Comparison of ENCODE assay signal across 13 mouse cellular contexts in genomic region chr1:38222160-38222559, GRCm38 (mm10).
DNase-seq lines count a peak whose midpoint lies in the region; ATAC-seq lines count a peak whose summit lies in the region.
"Had no signal": no experiment of that assay in that cellular context is flagged by ENCODE, and none has a peak within 500 bp of the region (broad histone marks: within the 10 kb centered on the region; RNA-seq: fewer than 3 reads in every experiment).

No protein-coding gene starts in this region.

- H3K36me3 ChIP-seq in neural tube, embryonic 11.5 days (ENCODE audit: control insufficient read depth, insufficient read depth, low read length) = peaks cover 2% of the 10 kb centered on the region; the same call in 1 of the 2 replicates
- peaks cover 15% of the 10 kb centered on the region; the same call in 1 of the 2 replicates for H3K36me3 ChIP-seq in neural tube, embryonic 15.5 days
- no peaks in the 10 kb centered on the region for H3K36me3 ChIP-seq in intestine, embryonic 16.5 days (ENCODE audit: control insufficient read depth, insufficient read depth, low read length)
- H3K36me3 ChIP-seq: liver, embryonic 12.5 days had no signal

- no peak overlapping the region for H3K4me2 ChIP-seq in neural tube, embryonic 11.5 days (ENCODE audit: low read depth)
- H3K4me2 ChIP-seq in neural tube, embryonic 15.5 days = no peak overlapping the region
- no peak overlapping the region for H3K4me2 ChIP-seq in intestine, embryonic 16.5 days (ENCODE audit: low read depth, low read length)
- H3K4me2 ChIP-seq: liver, embryonic 12.5 days had no signal

- no peak overlapping the region for H3K4me3 ChIP-seq in neural tube, embryonic 11.5 days (ENCODE audit: low read depth, low read length)
- H3K4me3 ChIP-seq in neural tube, embryonic 15.5 days (replicated peaks) = no peak overlapping the region
- H3K4me3 ChIP-seq in intestine, embryonic 16.5 days (ENCODE audit: low read length) = no peak overlapping the region
- H3K4me3 ChIP-seq: liver, embryonic 12.5 days had no signal

- WGBS in neural tube, embryonic 11.5 days = 80% methylated on average over 1 of the region's 1 CpGs
- 88% methylated on average over 1 of the region's 1 CpGs for WGBS in neural tube, embryonic 15.5 days
- WGBS in intestine, embryonic 16.5 days = 94% methylated on average over 1 of the region's 1 CpGs

- H3K4me1 ChIP-seq in neural tube, embryonic 11.5 days (ENCODE audit: control insufficient read depth, insufficient read depth, low read length) = no peaks in the 10 kb centered on the region
- 0 out of 2 replicates have a peak, but pooled peaks cover 7% of the 10 kb centered on the region for H3K4me1 ChIP-seq in neural tube, embryonic 15.5 days
- H3K4me1 ChIP-seq in intestine, embryonic 16.5 days (ENCODE audit: control insufficient read depth, insufficient read depth, low read length) = peaks cover 4% of the 10 kb centered on the region; the same call in 1 of the 2 replicates
- H3K4me1 ChIP-seq: liver, embryonic 12.5 days had no signal

- peaks cover 9% of the 10 kb centered on the region for H3K9me3 ChIP-seq in neural tube, embryonic 11.5 days (ENCODE audit: control insufficient read depth, low read length)
- H3K9me3 ChIP-seq in neural tube, embryonic 15.5 days (replicated peaks) = peaks cover 17% of the 10 kb centered on the region
- H3K9me3 ChIP-seq in intestine, embryonic 16.5 days (ENCODE audit: control insufficient read depth, low read length) = 0 out of 2 replicates have a peak, but pooled peaks cover 3% of the 10 kb centered on the region

- H3K27ac ChIP-seq in neural tube, embryonic 11.5 days (ENCODE audit: low read depth, low read length) = 0 out of 2 replicates have a peak overlapping the region, but pooled peaks have one; percentile 14
- no peak overlapping the region for H3K27ac ChIP-seq in neural tube, embryonic 15.5 days (replicated peaks)
- H3K27ac ChIP-seq in intestine, embryonic 16.5 days (ENCODE audit: low read length) = no peak overlapping the region
- H3K27ac ChIP-seq: liver, embryonic 12.5 days had no signal

- no peak for DNase-seq in frontal cortex, postnatal 10 days (ENCODE audit: low spot score in 2 of 2)
- DNase-seq in neural tube, embryonic 11.5 days (ENCODE audit: low spot score) = peak; percentile 36
- DNase-seq in heart, postnatal 4 days = peak; percentile 56
- peak; percentile 70 for DNase-seq in mesoderm, embryonic 11.5 days (ENCODE audit: low read depth, low spot score)
- DNase-seq: cerebellum, postnatal 36 days; right cerebral cortex, postnatal 14 days; thymus, adult 2 months had no signal

- no peaks in the 10 kb centered on the region for H3K27me3 ChIP-seq in neural tube, embryonic 11.5 days (ENCODE audit: control insufficient read depth, insufficient read depth, low read length)
- H3K27me3 ChIP-seq in neural tube, embryonic 15.5 days (replicated peaks) = no peaks in the 10 kb centered on the region
- no peaks in the 10 kb centered on the region for H3K27me3 ChIP-seq in intestine, embryonic 16.5 days (replicated peaks; ENCODE audit: control insufficient read depth, insufficient read depth, low read length)
- H3K27me3 ChIP-seq: CH12.LX; liver, embryonic 12.5 days had no signal

- peak; percentile 78 for ATAC-seq in frontal cortex, adult (ENCODE audit: low TSS enrichment)
- no peak for ATAC-seq in neural tube, embryonic 11.5 days (ENCODE audit: insufficient read depth, low FRiP score, low TSS enrichment)
- ATAC-seq in neural tube, embryonic 15.5 days (ENCODE audit: low FRiP score) = no peak
- no peak for ATAC-seq in inflammation-experienced regulatory T-cells, adult 6 months
- no peak for ATAC-seq in intestine, embryonic 16.5 days
- ATAC-seq: liver, embryonic 12.5 days had no signal

- H3K9ac ChIP-seq in neural tube, embryonic 11.5 days (ENCODE audit: low read length) = no peak overlapping the region
- H3K9ac ChIP-seq in neural tube, embryonic 15.5 days (replicated peaks) = no peak overlapping the region
- H3K9ac ChIP-seq in intestine, embryonic 16.5 days (ENCODE audit: low read depth, low read length) = no peak overlapping the region
- H3K9ac ChIP-seq: liver, embryonic 12.5 days had no signal

Comparison
In these comparisons a context has a peak if more than half of its experiments do, and no peak if none do; other contexts are left out.
1. DNase-seq: peak in neural tube, embryonic 11.5 days (single experiment), heart, postnatal 4 days (single experiment) and mesoderm, embryonic 11.5 days (single experiment); none in frontal cortex, postnatal 10 days (0 of 2).